Mouse (Mus musculus) cerebellum, adult 2 months (tissue): Measurements from ENCODE around the gene Nrxn3.

Experiments used
- CTCF ChIP-seq: fragments of 200-500 bp; IDR thresholded peaks from 2 replicates; pipeline ENCODE4 v1.5.1; 2011; ENCODE audit warnings: low read depth, mild to moderate bottlenecking, control low read depth, low read length, moderate library complexity, borderline replicate concordance; ENCODE audit not compliant: insufficient read depth
- POLR2A ChIP-seq: fragments of 200-500 bp; IDR thresholded peaks from 2 replicates; pipeline ENCODE4 v1.6.1; 2011; ENCODE audit warnings: low read length, control low read depth, borderline replicate concordance; ENCODE audit not compliant: insufficient read depth

DNA sequence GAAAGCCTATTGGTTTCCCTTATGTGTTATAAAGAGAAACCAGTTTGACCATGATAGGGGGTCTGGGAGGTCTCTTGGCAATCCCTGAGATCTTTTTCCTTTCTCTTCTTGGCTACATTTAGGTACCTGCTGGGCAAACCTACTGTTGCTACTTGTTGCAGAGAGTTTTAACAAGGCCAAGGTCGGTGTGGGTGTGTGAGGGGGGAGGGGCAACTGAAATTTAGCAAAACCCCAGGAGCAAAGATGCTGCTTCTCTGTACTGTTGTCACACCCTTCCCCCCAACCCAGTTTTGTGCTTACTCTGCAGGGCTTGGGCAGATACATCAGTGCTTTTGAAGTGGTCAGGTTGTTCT is 178.0 kb downstream of the Nrxn3 start:
- TF ChIP-seq CTCF (no peak), POLR2A (no peak)
